Mouse (Mus musculus) 416B (cell line): Measurements from ENCODE around the gene Ddx42.

Experiments used
- DNase-seq: peaks from one replicate; pipeline ENCODE4 v3.0.0; 2011; ENCODE audit warnings: low read depth

Ddx42 gene

GRCm38 (mm10) chr11:106268326-106269059 lies 51.8 kb downstream of the Ddx42 start:
- no peak for DNase-seq

DNA sequence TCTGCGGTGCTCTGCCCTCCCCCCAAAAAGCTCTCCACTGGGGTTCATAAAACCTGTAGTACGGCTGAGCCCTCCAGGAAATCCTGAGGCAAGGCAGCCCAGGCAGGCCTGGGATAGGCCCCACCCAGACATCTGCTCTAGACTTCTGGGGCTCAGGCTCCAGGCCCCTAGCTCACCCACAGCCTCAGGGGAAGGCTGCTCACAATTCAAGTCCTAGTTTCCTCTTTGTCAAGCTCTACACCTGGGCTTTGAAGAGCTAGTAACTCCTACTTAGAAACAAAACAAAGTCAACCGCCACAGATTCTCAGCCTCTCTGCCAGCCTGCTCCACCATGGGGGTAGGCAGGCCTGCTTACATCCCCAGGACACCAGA lies 52.3 kb downstream of the Ddx42 start:
- DNase-seq, result peak; percentile 53

DNA sequence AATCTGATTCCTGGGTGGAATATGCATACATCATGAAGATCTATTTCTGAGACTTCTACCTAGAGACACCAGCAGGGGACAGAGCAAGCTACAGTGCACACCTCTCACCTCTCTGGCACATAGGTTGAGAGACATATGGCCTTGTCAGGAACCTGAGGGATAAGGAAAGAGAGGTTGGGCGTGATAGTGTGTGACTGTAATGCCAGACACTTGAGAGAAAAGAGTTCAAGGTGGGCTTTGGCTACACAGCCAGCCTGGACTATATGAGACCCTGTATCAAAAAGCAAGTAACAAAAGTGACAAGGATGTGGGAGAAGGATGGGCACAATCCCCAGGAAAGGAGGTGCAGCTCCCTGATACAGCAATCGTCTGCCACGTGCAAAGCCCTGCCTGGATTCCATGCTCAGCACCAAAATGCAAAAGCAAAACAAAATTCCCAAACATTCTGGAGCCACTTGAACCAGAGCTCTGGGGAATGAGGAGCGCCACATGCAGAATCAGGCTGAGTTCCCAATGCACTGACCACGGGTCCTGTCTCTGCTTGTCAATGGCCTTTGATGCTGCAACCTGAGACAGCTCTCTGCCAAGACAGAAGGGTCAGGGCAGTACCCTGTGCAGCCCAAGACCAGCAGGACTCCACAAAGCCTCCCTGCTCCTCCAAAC lies 54.5 kb downstream of the Ddx42 start:
- DNase-seq, result peak; percentile 41

GRCm38 (mm10) chr11:106271794-106272643 lies 55.3 kb downstream of the Ddx42 start:
- peak; percentile 40 for DNase-seq

DNA sequence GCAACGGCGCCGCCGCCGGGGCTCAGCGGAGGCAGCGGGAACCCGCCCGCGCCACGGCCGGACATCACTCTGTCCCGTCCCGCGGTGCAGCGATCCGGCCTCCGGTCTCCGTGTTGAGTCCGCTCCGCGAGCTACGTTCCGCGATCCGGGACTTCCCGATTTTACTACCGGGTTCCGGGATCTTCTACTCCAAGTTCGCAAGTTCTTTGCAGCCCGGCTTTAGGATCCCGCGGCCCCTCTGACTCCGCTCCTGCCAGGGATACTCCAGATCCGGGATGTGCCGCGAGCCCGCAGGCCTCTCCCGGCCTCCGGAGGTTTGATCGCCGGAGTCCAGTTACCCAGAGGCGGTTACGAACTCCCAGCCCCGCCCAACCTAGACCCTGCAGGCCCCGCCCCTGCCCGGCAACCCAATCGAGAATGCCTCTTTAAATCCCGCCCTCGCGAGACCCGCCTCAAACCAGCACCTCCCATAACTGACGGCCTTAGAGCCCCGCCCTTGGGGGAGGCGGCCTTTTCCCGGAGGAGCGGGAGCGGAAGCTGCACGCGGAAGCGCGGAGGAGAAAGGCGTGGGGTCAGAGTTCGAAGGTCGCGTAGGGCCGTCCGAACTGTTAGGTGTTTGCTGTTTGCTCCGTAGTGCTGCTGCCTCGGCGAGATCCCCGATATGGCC lies 56.1 kb downstream of the Ddx42 start, which contains the start of gene Smarcd2:
TSS of gene Smarcd2 (minus strand) at position 329 of the 667 bp plus-strand sequence.
- DNase-seq, result peak; percentile 99

DNA sequence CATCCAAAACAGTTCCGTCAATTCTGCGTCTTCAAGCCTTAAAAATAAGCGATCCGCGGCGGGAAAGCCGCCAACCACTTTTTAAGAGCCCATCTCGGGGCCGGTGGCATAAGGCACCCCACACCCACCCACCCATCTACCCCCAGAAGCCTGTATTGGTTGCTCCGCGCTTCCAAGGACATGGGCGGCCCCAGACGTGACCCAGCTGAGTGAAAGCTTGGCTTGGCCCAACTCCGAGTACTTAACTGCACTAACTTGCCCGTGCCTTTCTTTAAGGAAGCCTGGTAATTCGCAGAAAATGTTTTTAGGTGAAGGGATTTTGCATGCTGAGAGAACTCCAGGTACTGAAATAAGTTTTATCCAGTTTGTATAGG lies 56.6 kb downstream of the Ddx42 start:
- DNase-seq, result no peak

- DNase-seq, result no peak
These were observed 57.1 kb downstream of the Ddx42 start for GRCm38 (mm10) chr11:106273811-106274210.

GRCm38 (mm10) chr11:106274374-106274773 lies 57.6 kb downstream of the Ddx42 start:
- DNase-seq, result no peak

DNA sequence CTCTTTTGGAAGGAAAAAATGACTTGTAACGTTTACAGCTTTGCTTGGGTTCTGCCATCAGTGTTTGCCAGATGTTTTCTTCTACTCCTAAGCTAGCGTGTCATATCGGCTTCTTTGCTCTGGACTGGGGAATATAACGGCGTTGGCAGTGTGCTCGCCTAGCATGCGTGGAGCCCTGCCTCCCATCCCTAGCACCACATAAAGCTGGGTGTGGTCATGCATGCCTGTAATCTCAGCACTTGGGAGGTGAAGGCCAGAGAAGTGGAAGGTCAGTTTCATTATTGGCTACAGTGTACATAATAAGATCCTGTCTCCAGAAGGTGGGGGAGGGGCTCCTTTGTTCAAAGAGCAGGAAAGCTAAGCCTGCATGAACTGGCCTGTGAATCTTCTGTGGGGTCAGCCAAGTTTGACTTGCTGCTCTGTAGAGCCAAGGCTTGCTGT lies 58.3 kb downstream of the Ddx42 start:
- no peak for DNase-seq

GRCm38 (mm10) chr11:106276454-106276853 lies 59.7 kb downstream of the Ddx42 start, which contains the start of gene Tcam1:
Gene Tcam1, plus strand, starts transcription at chr11:106276672.
- DNase-seq, result peak; percentile 44

GRCm38 (mm10) chr11:106282452-106282851 lies 65.7 kb downstream of the Ddx42 start:
- DNase-seq, result peak; percentile 70

DNA sequence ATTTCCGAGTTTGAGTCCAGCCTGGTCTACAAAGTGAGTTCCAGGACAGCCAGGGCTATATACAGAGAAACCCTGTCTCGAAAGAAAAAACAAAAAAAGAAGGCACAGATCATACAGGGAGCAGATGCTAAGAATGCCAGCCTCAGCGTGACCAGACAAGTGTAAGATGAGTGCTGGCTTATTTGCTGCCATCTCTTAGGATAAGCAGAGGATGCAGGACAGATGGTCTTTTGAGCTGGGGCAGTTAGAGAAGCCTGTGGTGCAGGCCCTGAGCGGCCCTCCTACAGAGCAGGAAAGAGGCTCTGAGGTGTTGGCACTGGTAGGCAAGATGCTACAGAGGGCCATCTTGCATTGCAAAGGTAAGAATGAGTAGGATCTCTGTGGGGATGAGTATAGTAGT lies 66.6 kb downstream of the Ddx42 start:
- no peak for DNase-seq

GRCm38 (mm10) chr11:106284126-106284525 lies 67.4 kb downstream of the Ddx42 start:
- DNase-seq, result peak; percentile 58

- DNase-seq, result no peak
These were observed 69.5 kb downstream of the Ddx42 start for GRCm38 (mm10) chr11:106286206-106286605.

- no peak for DNase-seq
These were observed 70.3 kb downstream of the Ddx42 start for GRCm38 (mm10) chr11:106286987-106287386.

- peak; percentile 78 for DNase-seq
These were observed 72.6 kb downstream of the Ddx42 start for GRCm38 (mm10) chr11:106289369-106289768.

GRCm38 (mm10) chr11:106290376-106290775 lies 73.7 kb downstream of the Ddx42 start:
- no peak for DNase-seq

GRCm38 (mm10) chr11:106291861-106292260 lies 75.1 kb downstream of the Ddx42 start:
- DNase-seq, result no peak
